Mouse (Mus musculus): ENCODE measurements at regions not wholly inside any gene's neighbourhood (a gene's known extent, or its start where the extent isn't known, plus 50 kb on each side); places are given as distances from the start of the nearest gene placed in this dataset.

DNA sequence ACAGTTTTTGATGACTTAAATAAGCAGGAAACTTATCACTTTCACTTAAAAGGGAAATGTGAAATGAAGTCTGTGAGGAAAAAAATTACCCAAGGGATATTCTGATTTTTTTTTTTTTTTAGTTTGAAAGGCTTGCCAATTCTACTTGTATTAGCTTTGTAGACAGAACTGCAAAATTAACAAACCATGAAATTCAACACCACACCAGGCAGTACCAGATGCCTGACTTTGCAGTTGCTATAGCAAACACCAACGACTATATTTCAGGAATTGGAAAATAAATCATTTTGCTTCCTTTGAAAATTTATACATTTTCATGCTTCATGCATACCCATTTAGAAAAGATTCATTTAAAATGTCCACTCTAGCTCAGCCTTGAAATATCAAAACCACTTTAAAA lies 1206.6 kb downstream of the Grik2 start:
- no peak for DNase-seq (ENCODE audit: inconsistent ontology term)

DNA sequence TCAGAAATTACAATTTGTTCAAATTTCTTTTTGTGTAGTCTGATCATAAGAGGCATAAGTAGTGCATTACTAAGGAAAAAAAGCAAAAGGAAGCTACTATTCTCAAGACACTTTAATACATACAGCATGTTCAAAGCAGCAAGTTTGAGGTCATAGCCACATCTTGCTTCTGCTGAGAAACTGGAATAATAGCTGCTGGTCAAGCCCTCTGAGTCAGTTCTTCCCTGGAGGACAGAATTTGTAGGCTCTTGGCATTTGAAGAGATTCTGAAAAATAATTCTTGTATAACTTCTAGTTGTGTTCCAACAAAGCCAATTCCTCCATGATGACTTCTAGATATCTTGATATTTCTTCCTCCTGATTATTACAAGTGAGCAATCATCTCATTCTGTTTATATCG lies 1207.5 kb downstream of the Grik2 start:
- DNase-seq (ENCODE audit: inconsistent ontology term) = no peak

DNA sequence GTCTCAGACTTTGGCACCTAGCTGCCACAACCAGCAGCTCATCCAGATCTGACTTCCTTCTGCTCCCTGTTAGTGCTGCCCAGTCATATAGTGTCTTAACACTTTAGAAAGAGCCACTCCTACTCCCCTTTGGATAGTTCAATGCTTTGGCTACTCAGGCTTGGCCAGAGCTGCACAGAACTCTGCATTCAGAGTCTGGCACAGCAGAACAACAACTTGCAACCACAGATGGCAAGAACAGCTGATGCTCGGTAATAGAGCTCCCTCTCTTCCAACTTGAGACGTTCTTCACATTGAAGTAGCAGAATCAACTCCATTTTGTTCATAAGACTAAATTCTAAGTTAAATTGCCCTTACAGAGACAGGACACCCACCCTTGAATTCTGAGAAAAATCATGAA lies 1216.0 kb downstream of the Grik2 start:
- no peak for DNase-seq (ENCODE audit: inconsistent ontology term)

DNA sequence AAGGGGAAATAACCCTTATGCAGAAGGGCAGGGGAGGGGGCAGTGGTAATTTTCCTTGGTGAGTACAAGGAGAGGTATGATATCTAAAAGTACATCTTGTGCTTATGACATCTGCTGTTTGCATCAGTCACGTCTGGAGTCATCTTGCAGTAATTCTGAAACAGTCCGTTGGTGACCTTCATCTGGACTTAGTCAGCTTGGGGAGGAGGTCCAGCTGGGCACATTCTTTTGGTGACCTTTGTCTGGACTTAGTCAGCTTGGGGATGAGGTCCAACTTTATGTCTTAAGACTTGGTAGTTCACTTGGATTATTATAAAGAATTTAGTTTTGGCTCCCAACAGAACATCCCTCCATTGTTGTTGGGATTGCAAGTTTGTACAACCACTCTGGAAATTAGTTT lies 1238.8 kb downstream of the Grik2 start:
- DNase-seq (ENCODE audit: inconsistent ontology term) = peak; percentile 14

- DNase-seq (ENCODE audit: inconsistent ontology term) = no peak
Observed at GRCm38 (mm10) chr10:48522258-48522657, 1266.3 kb downstream of the Grik2 start.

- no peak for DNase-seq (ENCODE audit: inconsistent ontology term)
Observed at GRCm38 (mm10) chr10:48472927-48473326, 1315.6 kb downstream of the Grik2 start.

DNA sequence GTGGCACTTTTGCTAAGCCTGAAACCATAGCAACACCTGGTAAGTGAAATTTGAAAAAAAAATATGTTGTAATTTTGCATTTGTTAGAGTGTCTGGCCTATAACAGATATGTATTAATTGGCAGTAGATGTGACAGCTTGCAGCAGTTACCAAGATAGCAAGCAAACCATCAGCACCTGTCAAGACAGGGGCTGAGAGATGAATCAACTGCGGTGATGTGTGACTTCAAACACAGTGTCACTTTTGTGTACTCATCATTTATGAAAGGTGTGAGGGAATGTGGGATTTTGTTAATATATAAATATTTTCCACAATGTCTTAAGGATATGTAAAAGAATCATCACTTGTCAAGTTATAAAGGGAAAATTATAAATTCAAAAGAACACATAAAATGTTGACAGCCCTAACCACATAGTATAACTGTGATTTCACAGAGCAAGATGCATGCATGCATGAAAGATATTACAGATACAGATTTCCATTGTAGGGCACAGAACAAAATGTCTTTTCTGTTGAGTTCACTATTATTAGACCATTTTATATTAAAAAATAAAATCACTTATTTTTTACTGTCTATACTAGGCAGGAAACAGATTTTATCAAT lies 1344.7 kb downstream of the Grik2 start:
- no peak for DNase-seq (ENCODE audit: inconsistent ontology term)

- peak; percentile 5 for DNase-seq (ENCODE audit: inconsistent ontology term)
Observed at GRCm38 (mm10) chr10:48433287-48433686, 1355.3 kb downstream of the Grik2 start.

DNA sequence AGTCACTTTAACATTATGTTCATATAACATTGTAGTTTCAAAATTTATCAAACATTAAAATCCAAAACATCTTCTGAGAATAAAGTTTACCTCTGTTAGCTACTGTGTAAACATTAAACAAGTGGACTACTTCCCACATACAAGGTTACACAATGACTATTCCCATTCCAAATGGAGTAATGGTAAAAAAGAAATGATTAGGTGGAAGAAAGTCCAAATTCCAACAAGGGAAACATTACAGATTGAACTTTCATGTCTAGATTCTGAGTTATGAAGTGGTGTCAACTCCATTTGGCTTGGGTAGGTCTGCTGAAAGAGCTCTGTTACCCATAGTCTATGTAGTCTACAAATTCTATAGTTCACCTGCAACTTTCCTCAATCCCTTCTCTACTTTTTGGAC lies 1363.1 kb downstream of the Grik2 start:
- DNase-seq (ENCODE audit: inconsistent ontology term) = no peak

DNA sequence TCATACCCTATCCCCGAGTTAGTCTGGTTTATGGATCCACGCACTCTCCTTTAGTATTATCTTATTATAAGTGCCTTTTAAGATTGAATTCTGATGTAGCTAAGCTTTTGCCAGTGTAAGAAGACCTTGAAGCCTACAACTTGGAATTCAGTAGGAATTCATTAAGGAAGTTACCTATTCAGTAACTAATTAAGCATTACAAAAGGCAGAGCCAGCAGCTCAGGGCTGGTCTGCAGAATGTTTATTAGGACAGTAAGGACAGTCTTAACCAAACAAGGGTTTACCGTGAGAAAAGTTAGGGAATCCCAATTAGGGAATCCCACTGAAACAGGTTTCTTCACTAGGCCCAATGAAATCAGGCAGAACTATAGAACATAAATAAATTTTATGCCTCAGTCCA lies 1383.5 kb downstream of the Grik2 start:
- DNase-seq (ENCODE audit: inconsistent ontology term) = no peak

Measured in Muller cell, postnatal 12 days (primary cell).